Mouse (Mus musculus) inflammation-experienced regulatory T-cells, adult 6 months (primary cell): ENCODE data around the gene Arvcf. TPM values are rescaled to one million over a fixed set of nuclear protein-coding genes. Genes with fewer than 3 reads are reported as not detected.

Experiments
- ATAC-seq: one replicate; pipeline ENCODE4 v1.8.0; 2017
- polyA plus RNA-seq, 3 experiments: library from polyadenylated mRNA; unstranded; fragments of 100-300 nt; shearing (Covaris generic); gene quantifications; one replicate each; pipeline ENCODE4 v1.2.1; 2017

Gene Arvcf
- polyA plus RNA-seq, 3 experiments from 2014 or later, result 0.52 to 1.0 (median 0.66) TPM

DNA sequence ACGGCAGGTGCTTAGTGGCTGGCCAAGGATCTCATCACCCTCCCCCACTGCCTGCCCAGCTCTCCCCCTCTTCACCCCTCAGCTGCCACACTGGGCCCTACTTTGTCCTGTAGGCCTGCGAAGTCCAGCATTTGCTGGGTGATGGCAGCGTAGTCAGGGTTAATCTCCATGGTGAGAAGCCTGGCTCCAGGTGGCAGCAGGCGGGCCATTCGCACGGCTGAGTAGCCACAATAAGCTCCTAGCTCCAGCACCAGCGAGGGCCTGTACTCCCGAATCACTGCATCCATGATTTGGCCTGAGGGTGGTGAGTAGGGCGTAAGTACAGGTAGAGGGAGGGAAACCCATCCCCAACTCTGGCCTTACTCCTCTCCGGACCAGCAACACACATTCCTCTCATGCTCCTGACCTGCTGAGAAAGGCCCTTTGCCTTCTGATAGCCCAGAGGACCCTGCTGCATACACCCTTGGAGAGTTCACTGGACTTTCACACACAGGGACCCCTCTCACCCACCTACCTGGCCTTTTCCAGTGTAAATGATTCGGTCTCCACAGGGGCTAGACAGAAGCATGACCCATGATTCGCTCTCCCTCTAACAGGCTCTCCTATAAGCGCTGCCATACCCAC, 63.2 kb downstream of the Arvcf start:
- no peak for ATAC-seq

DNA sequence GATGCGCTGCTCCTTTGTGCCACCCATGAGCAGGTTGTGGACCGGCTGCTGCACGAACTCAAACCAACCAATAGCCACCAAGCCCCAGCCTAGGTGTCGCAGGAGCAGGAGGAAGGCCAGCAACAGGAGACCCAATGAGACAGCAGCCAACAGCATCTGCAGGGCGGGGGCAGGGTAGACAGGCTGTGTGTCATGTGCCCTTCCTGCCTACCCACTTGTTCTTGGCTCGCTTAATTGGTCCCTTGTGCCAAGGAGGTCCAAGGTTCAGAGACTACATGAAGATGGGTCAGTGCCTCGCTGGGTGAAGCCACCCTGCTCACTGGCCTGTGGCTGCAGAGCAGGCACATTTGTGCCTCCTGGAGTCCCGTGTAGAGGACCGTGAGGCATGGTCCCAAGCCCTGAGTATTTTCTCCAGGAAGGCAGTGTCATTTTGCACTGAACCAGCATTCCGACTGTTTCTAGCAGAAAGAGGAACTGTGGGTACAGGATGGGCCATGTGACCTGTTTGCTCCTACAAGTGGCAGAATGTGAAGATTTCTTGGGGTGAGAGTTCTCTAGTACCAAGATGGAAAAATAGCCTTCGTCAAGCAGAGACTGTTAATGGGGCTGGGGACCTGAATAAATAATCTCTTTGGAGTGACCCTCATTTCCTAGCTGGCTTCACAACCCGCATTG, 64.0 kb downstream of the Arvcf start:
- no peak for ATAC-seq

DNA sequence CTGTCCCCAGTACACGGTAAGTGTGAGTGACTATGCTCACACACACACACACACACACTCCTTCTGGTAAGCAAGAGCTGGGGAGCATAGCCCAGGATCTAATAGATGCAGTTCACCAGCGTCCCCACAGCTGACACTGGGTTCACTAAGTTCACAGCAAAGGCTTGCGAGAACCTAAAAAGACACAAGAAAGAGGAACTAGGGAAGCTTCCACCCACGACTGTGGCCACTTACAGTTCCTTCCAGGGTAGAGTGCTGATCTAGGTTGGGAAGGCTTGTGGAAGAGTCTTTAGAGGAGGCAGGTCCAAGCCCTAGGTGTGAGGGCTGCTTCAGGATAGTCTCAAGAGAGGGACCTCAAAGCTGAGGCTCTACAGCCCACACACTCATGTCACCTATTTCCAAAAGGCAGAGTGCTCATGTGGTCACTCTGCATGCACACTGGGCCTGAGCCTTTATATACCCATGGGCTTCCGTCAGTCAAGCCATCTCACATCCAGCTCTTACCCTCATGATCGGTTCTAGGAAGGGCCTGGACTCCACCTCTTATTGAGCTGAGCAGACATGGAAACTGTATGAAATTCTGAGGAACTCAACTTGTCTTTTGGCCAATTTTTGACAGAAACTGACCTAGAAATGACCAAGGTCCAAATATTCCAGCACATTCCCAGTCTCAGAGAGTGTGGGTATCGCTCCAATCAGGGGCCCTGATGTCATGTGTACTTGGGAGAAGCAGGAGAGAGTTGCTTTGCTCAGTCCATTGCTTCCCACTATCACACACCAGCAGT, 65.2 kb downstream of the Arvcf start:
- no peak for ATAC-seq

DNA sequence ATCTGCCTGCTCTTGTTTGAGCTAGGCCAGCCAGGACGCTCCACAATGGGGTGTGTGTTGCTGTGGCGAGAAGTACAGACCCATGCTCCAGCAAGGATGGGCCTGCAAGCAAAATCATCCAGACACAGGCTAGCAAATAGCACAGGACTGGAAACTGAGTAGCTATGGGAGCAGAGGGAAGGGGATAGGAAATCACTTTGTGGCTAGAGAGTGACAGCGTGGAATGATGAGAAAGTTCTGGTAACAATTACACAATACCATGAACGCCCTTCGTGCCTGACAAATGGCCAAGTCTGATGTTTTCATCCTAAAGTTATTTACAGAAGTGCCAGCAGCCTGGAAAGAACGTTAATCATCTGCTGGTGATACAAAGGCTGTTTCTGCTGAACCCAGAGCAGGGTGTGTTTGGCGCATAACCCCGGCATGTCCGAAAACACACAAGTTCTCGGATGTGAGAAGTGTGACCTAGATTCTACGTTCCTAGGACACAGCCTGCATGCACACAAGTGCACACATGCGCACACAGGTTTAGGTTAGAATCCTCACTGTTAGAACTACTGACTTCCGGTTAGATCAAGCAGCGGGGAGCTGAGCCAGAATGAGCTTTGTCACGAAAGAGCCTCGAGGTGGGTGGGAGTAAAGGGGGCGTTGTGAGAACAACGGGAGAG, 68.2 kb downstream of the Arvcf start:
- ATAC-seq, result peak; percentile 73

DNA sequence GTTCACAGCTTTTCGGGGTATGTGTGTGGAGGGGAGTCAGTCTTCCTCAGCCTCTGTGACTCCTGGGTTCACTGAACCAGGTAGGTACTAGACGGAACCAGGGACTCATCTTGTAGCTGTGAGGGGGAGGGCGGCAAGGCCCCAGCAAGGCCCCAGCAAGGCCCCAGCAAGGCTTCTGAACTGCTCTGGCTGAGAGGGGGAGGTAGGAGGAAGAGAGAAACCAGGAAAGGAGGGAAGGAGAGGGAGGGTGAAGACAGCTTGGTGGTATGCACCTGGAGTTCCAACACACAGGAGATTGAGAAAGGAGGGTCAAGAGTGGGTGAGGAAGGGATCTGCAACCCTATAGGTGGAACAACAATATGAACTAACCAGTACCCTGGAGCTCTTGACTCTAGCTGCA, 68.9 kb downstream of the Arvcf start:
- no peak for ATAC-seq

DNA sequence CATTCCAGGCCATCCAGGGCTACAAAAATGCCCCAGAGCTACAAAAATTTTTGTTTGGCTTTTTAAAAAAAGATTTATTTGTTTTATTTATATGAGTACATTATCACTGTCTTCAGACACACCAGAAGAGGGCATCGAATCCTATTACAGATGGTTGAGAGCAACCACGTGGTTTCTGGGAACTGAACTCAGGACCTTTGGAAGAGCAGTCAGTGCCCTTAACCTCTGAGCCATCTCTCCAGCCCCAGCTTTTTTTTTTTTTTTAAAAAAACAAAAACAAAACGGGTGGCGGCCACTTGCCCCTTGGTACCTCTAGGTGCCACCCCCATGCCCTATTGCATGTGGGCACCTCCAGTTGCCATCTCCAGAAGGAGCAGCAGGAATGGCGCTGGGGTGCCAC, 69.5 kb downstream of the Arvcf start:
- no peak for ATAC-seq

DNA sequence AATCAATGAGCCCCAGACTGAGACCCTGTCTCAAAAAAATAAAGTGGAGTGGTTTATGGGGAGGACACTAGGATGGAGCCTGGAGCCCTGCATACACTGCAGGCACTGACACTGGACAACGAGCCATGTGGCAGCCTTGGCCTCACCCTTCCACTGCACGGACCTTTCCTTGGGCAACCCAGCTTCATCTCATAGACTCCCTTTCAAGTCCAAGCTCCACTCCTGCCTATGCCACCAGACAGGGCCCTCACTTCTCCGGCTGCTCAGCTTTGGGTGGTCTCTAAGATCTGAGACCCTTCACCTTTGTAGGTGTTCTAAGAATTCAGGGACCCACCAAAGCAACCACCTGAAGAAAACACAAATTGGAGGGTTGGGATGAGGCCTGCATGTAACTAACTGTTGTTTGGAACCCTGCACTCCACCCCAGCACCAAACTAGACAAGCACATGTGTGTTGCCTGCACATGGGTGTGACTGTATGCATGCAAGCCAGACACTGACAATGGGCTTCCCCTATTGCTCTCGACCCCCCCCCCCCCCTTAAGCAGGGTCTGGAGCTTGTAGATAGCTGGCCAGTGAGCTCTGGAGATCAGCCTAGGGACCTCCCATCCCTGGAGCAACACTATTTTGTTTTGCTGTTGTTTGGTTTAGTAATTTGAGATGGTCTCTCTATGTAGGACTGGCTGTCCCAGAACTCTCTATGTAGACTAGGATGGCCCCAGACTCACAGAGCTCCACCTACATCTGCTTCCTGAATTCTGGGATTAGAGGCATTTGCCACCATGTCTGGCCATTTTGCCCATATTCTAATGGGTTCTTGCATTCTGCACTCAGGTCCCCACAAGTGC, 71.0 kb downstream of the Arvcf start:
- ATAC-seq, result no peak

DNA sequence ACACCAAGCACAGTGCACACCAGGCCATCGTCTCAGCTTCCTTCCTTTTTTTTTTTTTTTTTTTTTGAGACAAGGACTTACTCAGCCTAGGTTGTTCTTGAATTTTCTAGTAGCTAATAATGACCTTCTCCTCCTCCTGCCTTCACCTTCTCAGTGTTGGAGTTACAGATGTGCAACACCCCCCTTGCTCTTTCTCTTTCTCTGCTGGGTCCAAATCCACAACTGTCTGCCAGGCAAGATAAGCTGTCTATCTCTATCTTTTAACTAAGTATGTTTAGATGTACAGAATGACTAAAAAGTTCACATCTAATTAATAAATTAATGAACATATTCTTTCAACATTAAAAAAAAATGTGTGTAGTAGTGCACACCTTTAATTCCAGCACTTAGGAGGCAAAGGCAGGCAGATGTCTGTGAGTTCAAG, 71.6 kb downstream of the Arvcf start:
- ATAC-seq, result no peak

DNA sequence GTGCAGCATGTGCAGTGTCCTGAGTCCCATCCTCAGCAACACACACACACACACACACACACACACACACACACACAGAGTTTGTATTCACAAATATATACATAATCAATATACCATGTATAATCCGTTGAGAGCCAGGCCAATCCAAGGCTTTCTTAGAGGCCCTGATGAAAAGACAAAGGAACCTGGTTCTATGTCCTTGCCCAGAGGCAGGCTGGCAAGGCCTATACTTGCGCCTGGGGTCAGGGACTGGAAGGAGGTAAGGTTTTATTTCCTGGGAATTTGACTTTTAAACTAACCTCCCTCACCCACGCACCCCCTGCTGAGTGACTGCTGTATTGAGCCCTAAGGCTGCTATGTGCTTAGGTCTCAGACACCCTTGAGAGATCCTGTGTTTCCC, 72.6 kb downstream of the Arvcf start:
- ATAC-seq, result no peak

DNA sequence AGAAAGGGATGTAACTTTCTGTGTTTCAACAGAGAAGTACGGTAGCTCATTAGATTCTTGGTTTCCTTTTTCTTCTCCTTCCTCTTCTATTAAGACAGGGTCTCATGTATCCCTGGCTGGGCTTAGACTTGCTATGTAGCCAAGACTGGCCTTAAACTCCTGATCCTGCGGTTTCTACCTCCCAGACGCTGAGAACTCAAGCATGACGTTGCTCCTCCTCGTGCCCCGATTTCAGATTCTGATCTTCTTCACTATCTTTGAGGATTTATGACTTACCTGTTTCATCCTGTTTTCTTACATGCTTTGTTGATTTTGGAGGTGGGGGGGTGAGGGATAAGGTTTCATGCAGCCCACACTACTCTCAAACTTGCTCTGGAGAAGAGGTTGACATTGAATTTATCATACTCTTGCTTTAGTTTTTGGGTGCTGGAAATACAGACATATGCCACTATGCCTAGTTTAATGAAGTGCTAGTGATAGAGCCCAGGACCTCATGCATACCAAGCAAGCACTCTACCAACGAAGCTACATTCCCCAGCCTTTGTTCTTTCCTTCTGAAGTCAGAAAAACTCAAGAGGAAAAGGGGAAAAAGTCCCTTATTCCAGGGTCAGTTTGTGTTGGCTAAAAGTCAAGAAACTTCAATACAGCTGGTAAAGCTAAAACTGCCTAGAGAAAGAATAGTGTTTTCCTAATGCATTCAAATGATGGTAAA, 75.4 kb downstream of the Arvcf start:
- ATAC-seq, result no peak

DNA sequence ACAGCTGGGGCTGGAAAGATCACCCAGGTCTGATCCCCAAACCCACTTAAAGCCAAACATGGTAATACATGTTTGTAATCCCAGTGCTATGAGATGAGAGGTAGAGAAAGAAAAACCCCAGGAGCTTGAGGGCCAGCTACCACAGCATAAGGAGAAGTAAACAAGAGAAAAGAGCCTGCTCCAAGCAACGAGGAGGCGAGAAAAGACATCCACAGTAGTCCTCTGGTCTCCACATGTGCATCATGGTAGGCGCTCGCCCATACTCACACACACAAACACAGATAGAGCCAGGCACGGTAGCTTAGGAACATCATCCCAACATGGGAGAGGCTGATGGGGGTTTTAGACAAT, 75.9 kb downstream of the Arvcf start:
- ATAC-seq, result no peak

DNA sequence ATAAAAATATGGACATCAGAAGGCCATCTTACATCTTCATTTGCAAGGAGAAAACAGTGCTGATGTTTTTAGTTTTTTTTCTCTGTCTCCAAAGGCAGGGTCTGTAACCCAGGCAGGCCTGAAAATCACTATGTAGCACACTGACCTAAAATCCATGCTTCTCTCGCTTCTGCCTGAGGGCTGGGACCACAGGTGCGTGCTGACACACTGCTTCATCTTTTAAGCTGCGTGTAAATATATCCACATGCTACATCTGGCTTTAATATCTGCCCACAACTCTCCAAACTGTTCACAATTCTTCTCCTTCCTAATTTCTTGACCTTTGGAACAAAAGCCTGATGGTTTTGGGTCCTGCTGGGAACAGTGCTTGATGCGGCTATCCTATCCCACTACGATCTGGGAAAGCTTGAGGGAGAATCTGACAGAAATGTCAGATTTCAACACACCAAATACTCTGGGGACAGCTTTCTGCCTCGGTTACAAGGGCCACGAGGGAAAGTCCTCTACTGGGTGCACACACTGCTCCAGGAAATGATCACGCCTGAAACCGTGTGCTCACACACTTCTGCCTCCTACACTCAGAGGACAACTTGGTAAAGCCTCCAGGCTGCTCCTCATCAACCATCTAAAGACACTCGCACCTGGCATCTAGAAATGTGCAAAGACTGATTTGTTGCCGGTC, 76.5 kb downstream of the Arvcf start:
- peak; percentile 34 for ATAC-seq

DNA sequence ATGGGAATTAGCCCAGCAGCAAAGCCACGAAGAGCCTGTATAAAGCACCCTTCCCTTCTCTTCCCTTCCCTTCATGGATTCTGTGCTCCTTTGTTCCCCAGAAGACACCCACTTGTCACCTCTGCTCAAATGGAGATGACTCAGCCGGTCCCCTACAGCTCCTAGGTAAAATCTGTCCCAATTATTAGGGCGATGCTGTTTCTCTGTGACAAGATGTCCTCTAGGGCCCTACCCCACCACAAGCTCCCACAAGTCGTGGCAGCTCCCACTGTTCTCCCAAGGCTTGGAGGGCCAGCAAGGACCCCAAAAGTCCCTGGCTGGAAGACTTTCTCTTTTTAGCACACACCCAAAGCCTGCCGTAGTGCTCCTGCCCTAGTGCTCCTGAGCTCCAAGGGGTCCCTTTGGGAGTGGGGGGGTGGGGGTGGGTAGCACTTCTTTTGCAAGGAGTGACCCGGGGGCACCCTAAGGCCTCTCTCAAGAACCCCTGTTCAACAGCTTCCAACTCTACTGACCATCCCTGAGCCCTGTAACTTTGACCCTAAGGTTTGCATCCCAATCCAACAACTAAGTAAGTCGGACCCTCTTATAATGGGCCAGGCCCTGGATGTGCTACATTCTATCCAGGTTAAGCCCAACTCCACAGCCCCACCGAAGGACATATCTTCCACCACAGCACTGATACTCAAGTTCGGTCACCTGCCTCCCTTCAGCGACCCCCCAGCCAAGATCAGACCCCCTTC, 77.7 kb downstream of the Arvcf start:
- ATAC-seq, result peak; percentile 8

DNA sequence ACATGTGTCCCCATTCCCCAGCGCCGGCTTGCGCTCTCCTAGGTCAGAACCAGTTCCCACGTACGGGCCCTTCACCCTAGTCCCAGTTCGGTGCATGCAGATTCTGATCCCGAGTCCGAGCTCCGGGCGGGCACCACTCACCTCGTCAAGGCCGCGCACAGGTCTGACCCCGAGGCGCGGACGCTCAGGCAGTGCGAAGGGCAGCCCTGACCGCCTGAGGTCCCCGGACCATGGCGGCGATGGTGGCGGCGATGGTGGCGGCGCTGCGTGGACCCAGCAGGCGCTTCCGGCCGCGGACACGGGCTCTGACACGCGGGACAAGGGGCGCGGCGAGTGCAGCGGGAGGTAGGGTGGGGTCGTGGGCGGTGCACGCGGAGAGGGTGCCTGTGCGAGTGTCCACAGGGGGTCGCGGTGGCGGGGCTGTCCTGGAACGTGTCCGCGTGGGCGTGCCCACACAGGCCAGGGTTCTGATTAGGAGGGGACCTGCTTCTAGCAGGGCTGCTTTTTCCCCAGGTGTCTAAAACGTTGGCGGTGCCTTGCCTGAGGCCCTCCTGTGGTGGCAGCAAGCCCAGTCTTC, 78.3 kb downstream of the Arvcf start, which contains the start of gene Txnrd2:
Txnrd2 (plus strand) TSS at position 170 of the 577 bp plus-strand sequence.
- ATAC-seq, result peak; percentile 75

DNA sequence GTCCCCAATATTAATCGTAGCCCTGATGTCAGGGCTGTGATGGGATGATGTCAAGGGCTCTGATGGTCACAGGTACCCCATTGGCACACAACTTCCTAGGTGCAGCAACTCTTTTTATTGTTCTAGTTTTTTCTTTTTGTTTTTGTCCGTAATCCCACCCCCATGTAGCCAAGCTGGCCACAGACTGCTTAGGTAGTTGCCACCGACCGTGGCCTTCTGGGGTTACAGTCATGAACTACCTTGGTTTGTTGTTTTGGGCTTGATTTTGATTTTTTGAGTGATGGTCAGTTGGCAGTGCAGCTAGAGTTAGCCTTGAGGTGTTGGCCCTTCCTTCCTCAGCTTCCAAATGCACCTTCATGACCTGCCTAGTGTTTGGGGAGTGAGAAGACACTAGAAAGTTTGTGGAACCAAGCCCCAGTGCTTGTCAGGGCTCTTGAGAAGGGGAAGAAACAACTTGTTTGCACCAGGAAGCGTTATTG, 78.9 kb downstream of the Arvcf start, which contains the start of gene Comt:
Comt (minus strand) TSS at position 51 of the 479 bp plus-strand sequence.
- ATAC-seq, result no peak

DNA sequence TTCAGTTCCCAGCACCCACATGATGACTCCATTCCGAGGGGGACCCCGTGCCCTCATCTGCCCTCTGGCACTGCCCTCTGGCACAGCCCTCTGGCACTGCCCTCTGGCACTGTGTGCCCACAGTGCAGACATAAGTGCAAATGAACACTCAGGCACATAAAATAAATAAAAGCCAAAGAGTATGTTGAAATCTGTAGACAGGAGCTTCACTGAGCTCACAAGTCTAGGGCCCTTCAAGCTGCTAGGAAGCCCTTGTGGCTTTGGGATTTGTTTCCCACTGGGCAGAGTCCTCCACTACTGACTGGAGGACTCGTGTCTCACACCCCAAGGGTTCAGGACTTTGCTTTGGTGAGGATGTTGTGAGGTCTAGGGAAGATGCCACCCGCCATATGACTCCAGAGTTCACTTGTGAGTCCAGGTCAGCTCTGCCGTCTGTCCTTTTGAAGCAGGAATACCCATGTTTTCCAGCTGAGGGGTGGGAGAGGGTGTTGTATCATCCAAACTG, 80.1 kb downstream of the Arvcf start:
- ATAC-seq, result no peak

DNA sequence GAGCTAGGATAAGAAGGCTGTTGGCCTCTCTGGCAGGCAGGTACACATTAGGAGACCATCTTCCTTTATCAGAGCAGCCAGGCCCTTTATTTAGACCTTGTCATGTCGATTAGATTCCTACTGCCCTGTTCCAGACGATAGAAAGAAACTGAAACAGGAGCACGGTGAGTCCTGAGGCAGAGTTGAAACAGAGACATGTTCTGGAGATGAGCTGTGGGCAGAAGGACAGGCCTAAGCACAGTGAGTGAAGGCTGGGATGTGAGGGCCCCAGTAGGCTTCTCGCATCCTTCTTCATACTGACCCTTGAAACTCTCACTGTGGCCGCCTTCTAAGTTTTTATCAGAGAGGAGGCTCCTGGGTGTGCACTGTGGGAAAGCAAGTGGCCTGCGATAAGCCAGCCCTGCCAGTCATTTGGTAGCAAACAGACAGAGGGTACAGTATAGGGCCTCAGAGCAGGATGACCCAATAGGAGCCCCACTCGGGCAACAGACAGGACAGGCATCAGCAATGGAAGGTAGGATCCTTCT, 80.6 kb downstream of the Arvcf start:
- ATAC-seq, result no peak

DNA sequence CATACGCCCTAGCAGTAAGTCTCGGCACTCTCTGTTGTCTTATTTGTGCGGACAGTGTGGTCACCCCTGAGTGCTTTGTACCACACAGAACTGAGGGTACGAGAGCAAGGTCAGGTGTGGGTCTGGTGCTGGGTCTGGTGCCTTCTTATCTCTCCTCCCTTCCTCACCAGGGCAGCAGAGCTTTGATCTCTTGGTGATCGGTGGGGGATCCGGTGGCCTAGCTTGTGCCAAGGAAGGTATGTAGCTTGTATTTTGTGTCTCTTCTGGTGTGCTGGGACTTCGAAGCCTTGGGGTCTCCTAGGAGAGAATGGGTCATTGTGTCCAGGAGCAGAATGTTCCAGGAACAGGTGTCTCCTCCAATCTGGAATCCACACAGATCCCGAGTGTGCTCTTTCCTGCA, 81.7 kb downstream of the Arvcf start:
- no peak for ATAC-seq

DNA sequence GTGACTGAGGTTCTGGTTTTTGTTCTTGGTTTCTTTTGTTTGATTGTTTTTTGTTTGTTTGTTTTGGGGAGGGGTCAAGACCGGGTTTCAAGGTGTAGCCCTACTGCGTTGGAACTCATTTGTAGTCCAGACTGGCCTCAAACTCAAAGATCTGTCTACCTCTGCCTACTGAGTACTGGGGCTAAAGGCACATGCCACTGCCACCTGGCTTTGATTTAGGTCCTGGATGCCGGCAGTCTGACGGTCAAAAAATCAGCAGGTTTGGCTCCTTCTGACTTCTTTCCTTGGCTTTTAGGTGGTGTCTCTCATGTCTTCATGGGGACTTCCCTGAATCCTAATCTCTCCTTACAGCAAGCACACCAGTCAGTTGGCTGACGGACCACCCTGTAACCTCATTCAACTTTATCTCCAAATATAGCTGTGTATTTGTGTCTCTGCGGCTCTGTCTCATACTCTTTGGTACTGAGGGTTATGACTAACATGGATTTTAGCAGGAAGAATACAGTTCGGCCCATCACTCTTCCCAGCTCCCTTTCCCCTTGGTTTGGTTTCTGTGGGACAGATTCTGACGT, 82.7 kb downstream of the Arvcf start:
- no peak for ATAC-seq
